Mouse (Mus musculus): Measurements from ENCODE around the gene Pik3c2a.

DNA sequence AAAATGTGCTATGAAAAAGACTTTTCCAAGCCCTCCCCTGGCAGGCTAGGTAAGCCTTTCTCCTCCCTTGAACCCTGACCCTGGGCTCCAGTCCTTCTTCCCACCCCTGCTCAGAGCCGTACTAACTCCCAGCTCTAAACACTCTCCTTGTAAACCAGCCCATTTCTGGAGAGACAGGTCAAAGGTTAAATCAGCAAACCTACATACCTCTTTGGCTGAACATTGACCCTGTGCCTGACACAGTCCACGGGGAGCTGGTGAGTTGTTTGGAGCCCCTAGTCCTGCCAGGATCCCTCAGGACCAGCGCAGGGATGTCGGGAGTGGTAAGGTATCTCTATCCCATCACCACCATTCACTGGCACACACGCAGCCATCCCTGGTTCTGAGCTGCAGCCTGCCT, 150.9 kb downstream of the Pik3c2a start:
- TF ChIP-seq CTCF (IDR thresholded peaks at IDR 0.05; ENCODE audit: low read depth) (no peak), EP300 (IDR thresholded peaks at IDR 0.05; ENCODE audit: low read depth) (no peak)

Measured in liver, embryonic 14.5 days (tissue).